Mouse (Mus musculus): ENCODE results near the gene Ptp4a2.
"Not testable (repeated sequence)": the region's sequence is repeated elsewhere in the genome, so short reads cannot be mapped to it uniquely, and the experiment has no call there.

Gene Ptp4a2

GRCm38 (mm10) chr4:129810798-129811604 lies at the start of gene Ptp4a2:
Gene Ptp4a2 (plus strand): TSS chr4:129811219.
- DNase-seq (ENCODE audit: low spot score): peak; percentile 49

GRCm38 (mm10) chr4:129761606-129762005 lies 49.4 kb upstream of the Ptp4a2 start:
- DNase-seq (ENCODE audit: low spot score): no peak

DNA sequence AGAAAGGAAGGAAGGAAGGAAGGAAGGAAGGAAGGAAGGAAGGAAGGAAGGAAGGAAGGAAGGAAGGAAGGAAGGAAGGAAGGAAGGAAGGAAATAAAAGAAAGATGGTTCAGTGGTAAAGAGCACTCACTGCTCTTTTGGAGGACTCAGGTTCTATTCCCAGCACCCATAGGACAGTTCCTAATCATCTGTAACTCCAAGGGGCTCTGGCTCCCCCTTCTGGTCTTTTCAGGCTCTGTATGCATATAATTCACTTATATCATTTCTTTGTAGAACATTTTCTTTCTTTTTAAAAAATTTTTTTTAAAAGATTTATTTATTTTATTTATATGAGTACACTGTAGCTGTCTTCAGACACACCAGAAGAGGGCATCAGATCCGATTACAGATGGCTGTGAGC lies 48.5 kb upstream of the Ptp4a2 start:
- not testable (repeated sequence) for DNase-seq (ENCODE audit: low spot score)

DNA sequence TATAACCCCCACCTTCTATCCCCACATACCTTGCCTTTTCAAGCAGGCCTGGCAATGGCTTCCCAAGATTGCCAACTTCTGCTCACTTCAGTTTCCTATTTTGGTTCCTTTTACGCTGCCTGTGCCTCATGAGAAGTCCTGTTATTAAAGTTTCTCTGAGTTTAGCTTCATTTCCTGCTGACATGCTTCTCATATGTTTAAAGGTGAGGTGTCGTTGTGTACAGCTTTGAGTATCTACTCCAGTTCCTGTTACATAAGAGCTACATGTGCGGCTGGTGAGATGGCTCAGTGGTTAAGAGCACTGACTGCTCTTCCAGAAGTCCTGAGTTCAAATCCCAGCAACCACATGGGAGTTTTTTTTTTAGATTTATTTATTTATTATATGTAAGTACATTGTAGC lies 45.7 kb upstream of the Ptp4a2 start:
- no peak for DNase-seq (ENCODE audit: low spot score)

GRCm38 (mm10) chr4:129767782-129768181 lies 43.2 kb upstream of the Ptp4a2 start:
- no peak for DNase-seq (ENCODE audit: low spot score)

- not testable (repeated sequence) for DNase-seq (ENCODE audit: low spot score)
These were observed 42.3 kb upstream of the Ptp4a2 start for GRCm38 (mm10) chr4:129768742-129769141.

DNA sequence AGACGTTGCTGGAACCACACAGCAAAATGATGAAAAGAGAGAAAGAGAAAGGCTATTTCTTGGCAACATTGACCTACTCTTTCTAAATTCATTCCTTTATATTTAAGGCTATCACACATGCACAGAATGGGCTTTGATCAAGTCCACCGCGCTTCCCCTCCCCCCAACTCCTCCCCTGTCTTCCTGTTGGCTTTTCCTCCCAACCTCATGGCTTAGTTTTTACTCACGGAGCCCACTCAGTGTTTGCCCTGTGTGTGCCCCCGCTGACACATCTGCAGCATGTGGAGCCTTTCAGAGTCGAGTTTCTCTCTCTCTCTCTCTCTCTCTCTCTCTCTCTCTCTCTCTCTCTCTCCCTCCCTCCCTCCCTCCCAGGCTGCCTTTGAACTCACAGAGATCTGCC lies 40.4 kb upstream of the Ptp4a2 start:
- no peak for DNase-seq (ENCODE audit: low spot score)

DNA sequence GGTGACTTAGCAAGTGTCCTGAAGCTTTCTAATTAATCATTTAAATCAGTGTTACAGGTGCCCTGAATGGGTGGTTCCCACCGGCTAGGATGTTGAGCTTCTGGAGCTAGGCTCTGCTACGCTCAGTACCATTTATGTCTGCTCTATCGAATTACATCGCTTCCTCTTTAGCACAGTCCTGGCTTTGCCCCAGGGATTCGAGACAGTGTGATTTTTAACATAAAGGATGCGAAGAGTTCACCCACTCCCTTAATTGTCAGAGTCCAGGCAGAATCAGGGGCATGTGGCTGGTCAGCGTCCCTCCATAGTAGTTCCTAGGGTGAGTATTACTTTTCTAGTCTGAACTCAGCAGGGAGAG lies 39.7 kb upstream of the Ptp4a2 start:
- no peak for DNase-seq (ENCODE audit: low spot score)

GRCm38 (mm10) chr4:129771672-129772521 lies 39.1 kb upstream of the Ptp4a2 start:
- DNase-seq (ENCODE audit: low spot score): no peak

DNA sequence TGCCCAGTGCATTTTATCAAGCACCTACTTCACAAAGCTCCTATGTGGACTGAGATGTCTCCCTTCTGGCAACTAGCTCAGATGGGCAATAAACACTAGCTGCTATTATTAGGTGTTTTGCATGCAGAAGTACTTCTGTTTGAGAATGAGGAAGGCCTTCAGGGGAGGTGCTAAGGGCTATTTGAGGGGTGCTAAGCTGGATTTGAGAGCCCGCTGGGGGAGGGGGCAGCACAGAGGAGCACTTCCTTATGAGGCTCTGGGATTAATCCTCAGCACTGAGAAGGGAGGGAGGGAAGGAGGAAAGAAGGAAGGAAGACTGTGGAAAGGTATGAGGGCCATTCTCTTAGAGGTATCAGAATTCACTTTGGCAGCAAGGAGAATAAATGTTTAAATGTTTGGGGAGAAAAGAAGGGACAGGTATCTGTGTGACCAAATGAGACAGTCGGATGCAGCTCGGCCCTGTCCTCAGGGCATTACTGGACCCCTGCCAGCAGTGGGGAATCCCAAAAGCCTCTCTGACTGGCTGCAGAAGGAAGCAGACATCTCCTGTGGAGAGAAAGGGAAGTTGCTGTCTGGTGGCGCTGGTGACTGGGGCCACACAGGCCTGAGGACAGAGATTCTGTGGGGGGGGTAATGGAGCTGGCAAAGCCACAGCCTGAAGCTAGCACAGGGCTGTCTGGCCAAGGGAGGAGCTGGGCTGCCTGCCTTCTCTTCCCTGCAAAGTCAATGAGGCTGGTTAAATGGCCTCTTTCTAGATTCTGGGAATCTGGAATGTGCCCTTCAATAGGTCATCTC lies 28.9 kb upstream of the Ptp4a2 start:
- DNase-seq (ENCODE audit: low spot score): no peak

DNA sequence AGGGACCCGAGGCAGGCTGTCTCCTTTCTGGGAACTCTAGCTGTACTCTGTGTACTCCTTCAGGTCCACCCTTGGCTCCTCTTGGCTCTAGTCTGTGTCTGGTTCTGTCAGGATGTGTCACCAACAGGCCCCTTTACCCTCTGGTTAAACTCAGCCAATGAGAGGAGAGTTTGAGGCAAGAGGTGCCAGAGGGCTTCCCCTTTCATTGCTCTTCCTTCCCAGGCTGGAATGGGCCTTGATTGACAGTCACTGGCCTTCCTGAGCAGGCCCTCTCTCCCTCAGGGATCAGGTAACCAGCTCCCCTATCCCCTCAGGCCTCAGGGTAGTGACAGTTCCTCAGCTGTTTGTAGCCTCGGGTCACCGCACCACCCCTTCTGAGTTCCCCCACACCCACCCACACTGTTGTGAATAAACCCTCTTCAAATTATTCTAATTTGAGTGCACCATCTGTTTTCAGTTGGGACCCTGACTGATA lies 28.1 kb upstream of the Ptp4a2 start:
- no peak for DNase-seq (ENCODE audit: low spot score)

GRCm38 (mm10) chr4:129783506-129783905 lies 27.5 kb upstream of the Ptp4a2 start:
- no peak for DNase-seq (ENCODE audit: low spot score)

GRCm38 (mm10) chr4:129785178-129785577 lies 25.8 kb upstream of the Ptp4a2 start:
- DNase-seq (ENCODE audit: low spot score): peak; percentile 68

GRCm38 (mm10) chr4:129788693-129789092 lies 22.3 kb upstream of the Ptp4a2 start:
- DNase-seq (ENCODE audit: low spot score): no peak

- DNase-seq (ENCODE audit: low spot score): no peak
These were observed 21.4 kb upstream of the Ptp4a2 start for GRCm38 (mm10) chr4:129789635-129790034.

- DNase-seq (ENCODE audit: low spot score): no peak
These were observed 20.5 kb upstream of the Ptp4a2 start for GRCm38 (mm10) chr4:129790475-129790874.

DNA sequence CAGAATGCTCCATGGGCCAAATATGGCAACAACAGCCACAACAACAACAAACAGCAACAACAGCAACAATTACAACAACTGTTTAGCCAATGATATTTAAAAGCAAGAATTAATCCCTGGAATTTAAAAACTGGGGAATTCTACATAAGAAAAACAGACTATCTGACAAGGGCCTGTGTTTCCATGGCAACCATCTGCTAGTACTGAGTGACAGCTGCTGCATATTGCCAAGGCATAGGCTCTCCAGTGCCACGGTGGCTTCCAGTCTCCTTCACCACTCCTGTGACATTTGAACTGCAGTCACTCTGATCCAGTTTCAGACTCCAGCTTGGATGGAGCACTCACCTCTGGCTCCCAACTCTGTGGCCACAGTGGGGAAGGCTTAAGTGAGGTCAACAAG lies 19.6 kb upstream of the Ptp4a2 start:
- no peak for DNase-seq (ENCODE audit: low spot score)

GRCm38 (mm10) chr4:129792666-129793202 lies 18.3 kb upstream of the Ptp4a2 start:
- no peak for DNase-seq (ENCODE audit: low spot score)

DNA sequence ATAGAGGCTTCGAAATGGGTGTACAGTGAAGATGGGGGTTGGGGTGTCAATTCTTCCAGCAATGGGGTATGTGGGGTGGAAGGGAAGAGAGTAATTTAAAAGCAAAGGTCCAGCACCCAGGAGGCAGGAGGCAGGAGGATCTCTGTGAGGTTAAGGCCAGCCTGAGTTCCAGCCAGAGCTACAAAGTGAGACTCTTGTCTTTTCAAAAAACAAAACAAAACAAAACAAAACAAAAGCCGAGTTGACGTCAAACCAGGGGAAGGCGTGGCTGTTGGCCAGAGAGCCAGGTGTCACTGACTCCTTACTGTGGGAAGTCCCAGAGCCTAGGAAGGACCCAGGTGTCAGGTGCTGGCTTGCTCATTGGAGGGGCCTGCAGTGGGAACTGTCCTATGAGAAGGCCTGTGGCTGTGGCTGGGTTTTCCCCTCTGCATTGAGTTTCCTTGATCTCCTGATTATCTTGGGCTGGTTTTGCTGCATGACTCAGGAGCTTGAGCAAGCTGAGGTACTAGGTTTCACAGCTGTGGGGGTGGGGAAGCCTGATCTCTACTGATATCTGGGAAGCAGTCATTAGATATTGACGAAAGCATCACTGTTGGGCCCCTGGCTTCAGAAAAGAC lies 17.2 kb upstream of the Ptp4a2 start:
- no peak for DNase-seq (ENCODE audit: low spot score)

- no peak for DNase-seq (ENCODE audit: low spot score)
These were observed 15.7 kb upstream of the Ptp4a2 start for GRCm38 (mm10) chr4:129795151-129795860.

DNA sequence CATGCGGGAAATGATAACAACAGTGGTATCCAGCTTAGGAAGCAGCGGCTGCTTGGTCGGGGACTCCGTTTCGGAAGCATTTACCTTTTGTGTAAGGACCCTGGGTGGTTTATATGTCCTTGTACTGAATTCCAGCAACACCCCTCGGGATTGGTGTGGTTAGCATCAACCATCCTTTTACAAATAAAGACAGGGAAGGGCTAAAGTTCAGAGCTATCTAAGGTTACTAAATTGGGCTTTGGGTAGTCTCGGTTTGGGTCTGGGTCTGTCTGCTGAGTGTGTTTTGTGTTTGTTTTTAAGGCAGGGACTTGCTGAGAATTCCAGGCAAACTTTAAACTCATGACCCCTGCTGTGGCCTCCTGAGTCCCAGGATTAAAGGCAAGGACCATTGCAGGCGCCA lies 15.2 kb upstream of the Ptp4a2 start:
- no peak for DNase-seq (ENCODE audit: low spot score)
